Mouse (Mus musculus) left cerebral cortex, adult 2 months (tissue): ENCODE measurements at regions not wholly inside any gene's neighbourhood (a gene's known extent, or its start where the extent isn't known, plus 50 kb on each side); places are given as distances from the start of the nearest gene placed in this dataset.
"Not testable (repeated sequence)": the region's sequence is repeated elsewhere in the genome, so short reads cannot be mapped to it uniquely, and the experiment has no call there.

Experiments used
- DNase-seq, 2 experiments: peaks; one replicate each; pipeline ENCODE4 v3.0.0; 2021 to 2022; ENCODE audit warnings: low spot score in 2 of 2, mixed read lengths in 1 of 2; ENCODE audit errors: extremely low spot score in 1 of 2
- H3K27ac ChIP-seq: fragments of 200-600 bp; 2 replicates; pipeline ENCODE4 v1.8.1; 2022
- H3K4me3 ChIP-seq: fragments of 200-600 bp; 2 replicates; pipeline ENCODE4 v1.8.1; 2022
- CTCF ChIP-seq: fragments of 200-600 bp; IDR thresholded peaks from 2 replicates; pipeline ENCODE4 v1.8.1; 2022; ENCODE audit warnings: antibody characterized with exemption, mild to moderate bottlenecking, moderate library complexity
- intact Hi-C: fragments of 180-260 bp; cut with DNase I; formaldehyde crosslinking; loops from one replicate; pipeline ENCODE4 v1.15.1; 2025

DNA sequence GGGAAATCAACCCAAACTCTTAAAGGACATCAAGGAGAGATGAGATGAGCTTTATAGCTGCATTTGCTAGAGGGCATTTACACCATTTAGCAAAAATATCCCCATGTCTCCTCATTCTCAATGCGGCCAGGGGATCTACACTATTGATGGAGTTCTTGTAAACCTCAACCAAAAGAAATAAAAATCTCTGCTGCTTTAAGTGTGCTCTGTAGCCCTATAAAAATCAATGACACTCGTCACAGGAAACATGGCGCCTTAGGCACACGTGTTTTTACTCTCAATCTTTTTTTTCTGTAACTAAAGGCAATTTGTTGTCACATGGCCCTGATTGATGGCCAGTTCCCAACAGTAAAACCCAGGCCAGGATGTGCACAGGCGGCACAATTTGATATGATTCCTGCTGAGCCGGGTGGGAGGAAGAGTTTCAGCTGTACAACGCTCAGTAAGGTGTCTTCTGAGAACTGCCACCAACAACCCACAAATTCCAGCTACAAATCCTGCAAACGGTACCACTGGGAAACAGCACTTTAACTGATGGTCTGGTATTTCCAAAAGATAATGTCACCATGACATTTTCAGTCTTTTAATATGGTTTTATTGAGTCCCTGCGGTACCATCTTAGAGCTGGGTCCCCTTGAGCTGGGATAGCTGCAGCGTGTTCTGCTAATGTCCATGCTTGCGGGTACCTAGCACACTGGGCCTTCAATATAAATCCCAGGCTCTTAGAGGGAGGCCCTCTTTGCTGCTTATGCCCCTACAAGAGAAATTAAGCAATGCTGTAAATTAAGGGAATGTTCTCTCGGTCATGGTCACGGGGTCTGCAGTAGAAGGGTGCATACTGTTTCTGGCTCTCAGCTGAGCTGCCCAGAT lies 78.8 kb downstream of the Tpbg start:
- H3K4me3 ChIP-seq: no peak overlapping the region
- DNase-seq: no peak
- H3K27ac ChIP-seq: no peak overlapping the region
- no peak for TF ChIP-seq CTCF
- intact Hi-C loops: no loop called here

DNA sequence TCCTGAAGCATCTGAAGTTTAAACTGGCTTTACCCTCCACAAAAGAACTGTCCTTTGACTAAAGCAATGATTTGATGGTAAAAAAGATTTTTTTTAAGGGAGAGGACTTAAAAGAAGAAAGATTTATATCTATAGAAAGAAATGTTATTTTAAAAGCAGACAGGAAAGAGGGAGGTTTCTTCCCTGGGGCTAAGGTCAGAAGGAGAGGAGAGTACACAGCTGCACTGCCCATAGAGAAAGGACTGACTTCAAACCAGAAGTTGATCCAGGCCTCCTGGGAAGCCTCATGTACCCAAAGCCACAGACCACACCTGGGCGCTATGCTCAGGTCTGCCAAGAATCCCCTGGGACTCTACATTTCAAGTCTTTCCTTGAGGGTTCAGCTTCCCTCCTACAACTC lies 83.1 kb downstream of the Tpbg start:
- Histone ChIP-seq H3K27ac (no peak overlapping the region), H3K4me3 (no peak overlapping the region)
- TF ChIP-seq CTCF: no peak
- no peak for DNase-seq
- intact Hi-C loops: no loop called here

GRCm38 (mm10) chr9:85932209-85932608 lies 90.0 kb downstream of the Tpbg start:
- H3K4me3 ChIP-seq: no peak overlapping the region
- no peak for TF ChIP-seq CTCF
- intact Hi-C loops: no loop called here
- DNase-seq: no peak
- H3K27ac ChIP-seq: no peak overlapping the region

DNA sequence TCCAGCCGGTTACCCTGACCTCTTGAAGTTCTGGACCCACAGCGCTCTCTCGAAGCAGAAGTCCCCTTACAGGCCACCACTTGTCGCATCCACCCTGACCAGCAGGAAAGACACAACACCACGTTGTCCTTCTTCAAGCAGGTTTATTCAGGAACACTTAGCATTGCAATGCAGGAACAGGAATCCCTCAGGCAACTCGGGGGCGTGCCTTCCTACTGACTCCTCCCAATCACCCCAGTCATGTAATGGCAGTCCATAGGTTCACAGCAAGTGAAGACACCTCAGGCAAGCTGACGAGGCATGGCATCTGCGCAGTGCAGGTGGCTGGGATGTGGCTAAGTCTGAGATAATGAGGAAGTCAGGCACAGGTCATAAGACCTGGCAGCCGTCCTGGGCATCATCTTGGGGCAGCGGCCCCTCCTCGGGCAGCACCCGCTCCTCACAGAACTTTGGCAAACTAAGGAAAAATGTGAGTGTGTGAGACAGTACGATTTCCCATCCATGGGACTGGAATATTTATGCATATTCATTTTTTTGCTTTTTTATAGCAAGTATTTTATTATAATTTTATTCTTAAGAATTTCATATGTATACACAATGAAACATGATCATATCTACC lies 101.0 kb downstream of the Tpbg start:
- intact Hi-C loops: loop anchor here (10.0 kb wide), 1 partner anchor 262 kb away; no protein-coding TSS in a partner anchor
- not testable (repeated sequence) for H3K4me3 ChIP-seq, DNase-seq, H3K27ac ChIP-seq

GRCm38 (mm10) chr9:85948495-85949137 lies 106.4 kb downstream of the Tpbg start:
- peak; percentile 18 to 23 for DNase-seq
- no peak overlapping the region for H3K27ac ChIP-seq
- intact Hi-C loops: loop anchor here (5.0 to 10.0 kb wide), 3 partner anchors 256 to 499 kb away; no protein-coding TSS in a partner anchor
- no peak overlapping the region for H3K4me3 ChIP-seq
- peak; percentile 46 for TF ChIP-seq CTCF

DNA sequence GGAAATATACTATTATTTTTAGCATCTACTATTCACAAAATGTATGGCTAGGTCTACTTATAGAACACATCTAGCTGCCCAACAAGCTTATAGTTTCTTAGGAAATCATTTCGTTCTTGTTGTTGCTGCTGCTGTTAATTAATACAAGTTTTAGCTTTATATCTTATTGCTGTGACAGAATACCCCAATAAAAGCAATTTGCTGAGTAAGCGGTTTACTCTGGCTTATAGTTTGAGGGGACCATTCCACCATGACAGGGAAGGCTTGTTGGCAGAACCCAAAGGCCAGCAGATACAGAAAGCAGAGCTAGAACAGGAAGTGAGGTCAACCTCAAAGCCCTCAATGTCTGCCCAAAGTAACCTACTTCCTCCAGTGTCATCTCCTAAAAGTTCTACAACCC lies 109.6 kb downstream of the Tpbg start:
- no peak for DNase-seq
- no peak overlapping the region for H3K27ac ChIP-seq
- H3K4me3 ChIP-seq: no peak overlapping the region
- intact Hi-C loops: no loop called here
- TF ChIP-seq CTCF: no peak

DNA sequence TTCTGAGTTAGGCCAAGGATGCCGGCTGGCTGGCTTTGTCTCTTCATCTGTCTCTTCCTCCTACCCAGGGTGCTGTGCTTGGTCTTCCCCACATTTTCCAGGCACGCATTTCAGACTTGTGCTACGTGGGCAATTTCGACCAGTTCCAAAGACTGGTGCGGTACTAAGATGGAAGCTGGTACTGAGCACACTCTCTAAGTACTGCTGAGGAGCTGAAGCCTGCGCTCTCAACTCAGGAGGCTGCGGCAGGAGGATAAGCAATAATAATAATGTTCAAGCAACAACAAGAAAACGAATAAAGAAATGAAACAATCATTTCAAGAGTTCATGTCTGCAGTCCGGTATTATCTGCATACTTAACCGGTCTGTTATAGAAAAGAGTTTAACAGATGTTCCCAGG lies 127.9 kb downstream of the Tpbg start:
- TF ChIP-seq CTCF: no peak
- no peak overlapping the region for H3K27ac ChIP-seq
- intact Hi-C loops: loop anchor here (2.0 kb wide), 1 partner anchor 15 kb away; no protein-coding TSS in a partner anchor
- H3K4me3 ChIP-seq: no peak overlapping the region
- no peak for DNase-seq

DNA sequence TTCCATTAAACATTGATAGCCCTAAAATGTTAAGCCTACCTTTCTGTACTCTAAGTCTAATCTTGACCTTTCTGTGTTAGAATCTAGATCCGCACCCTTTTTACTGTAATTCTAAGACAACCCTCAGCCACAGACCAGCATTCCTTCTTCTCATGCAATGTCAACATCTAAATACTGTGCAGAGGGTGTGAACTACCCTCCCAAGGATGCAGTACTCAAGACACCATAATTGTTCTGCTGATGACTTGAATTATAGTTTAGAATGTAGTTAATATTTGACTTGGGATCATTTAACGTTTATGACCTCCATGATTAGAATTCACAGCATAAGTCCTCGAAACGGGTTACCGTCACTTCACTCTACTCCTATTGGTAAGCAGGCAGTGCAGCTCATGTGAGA lies 139.2 kb downstream of the Tpbg start:
- no peak overlapping the region for H3K4me3 ChIP-seq
- no peak for DNase-seq
- intact Hi-C loops: no loop called here
- H3K27ac ChIP-seq: no peak overlapping the region
- no peak for TF ChIP-seq CTCF

- H3K4me3 ChIP-seq, intact Hi-C loops, H3K27ac ChIP-seq, DNase-seq: not testable (repeated sequence)
Observed at GRCm38 (mm10) chr9:85983516-85983915, 141.3 kb downstream of the Tpbg start.

GRCm38 (mm10) chr9:85985671-85986070 lies 143.5 kb downstream of the Tpbg start:
- TF ChIP-seq CTCF: no peak
- intact Hi-C loops: loop anchor here (2.0 kb wide), 1 partner anchor 15 kb away; no protein-coding TSS in a partner anchor
- DNase-seq: no peak
- Histone ChIP-seq H3K4me3 (no peak overlapping the region), H3K27ac (no peak overlapping the region)

DNA sequence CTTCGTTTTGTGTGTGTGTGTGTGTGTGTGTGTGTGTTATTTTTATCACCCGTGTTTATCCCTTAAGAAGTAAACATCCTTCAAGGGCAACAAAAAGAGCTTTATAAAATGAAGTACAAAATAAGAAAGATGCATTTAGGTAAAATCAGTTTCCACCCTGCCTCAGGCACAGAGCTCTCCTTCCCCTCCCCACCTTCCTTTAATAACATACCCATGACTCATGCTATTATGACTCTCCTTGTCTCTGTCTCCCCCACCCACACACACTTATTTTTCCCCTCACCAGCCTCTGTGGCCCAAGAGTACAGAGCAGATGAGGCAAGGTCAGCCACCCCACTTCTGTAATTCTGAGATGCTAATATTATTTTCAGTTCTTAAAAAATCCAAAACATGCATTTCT lies 144.0 kb downstream of the Tpbg start:
- H3K27ac ChIP-seq: no peak overlapping the region
- DNase-seq: no peak
- H3K4me3 ChIP-seq: no peak overlapping the region
- no peak for TF ChIP-seq CTCF
- intact Hi-C loops: no loop called here

- intact Hi-C loops: no loop called here
- TF ChIP-seq CTCF: no peak
- no peak overlapping the region for H3K27ac ChIP-seq
- H3K4me3 ChIP-seq: no peak overlapping the region
- no peak for DNase-seq
Observed at GRCm38 (mm10) chr9:86002996-86003395, 160.8 kb downstream of the Tpbg start.
